Mouse (Mus musculus) erythroblast, adult 5-6 weeks (primary cell): ENCODE measurements around the gene Spz1. TPM values are rescaled to one million over a fixed set of nuclear protein-coding genes. Genes with fewer than 3 reads are reported as not detected.
"Not testable (repeated sequence)": the region's sequence is repeated elsewhere in the genome, so short reads cannot be mapped to it uniquely, and the experiment has no call there.

ENCODE experiments used
- ATAC-seq: replicated peaks from 2 replicates; pipeline ENCODE4 v1.8.0; 2016; ENCODE audit warnings: moderate number of reproducible peaks, mild to moderate bottlenecking, moderate TSS enrichment, inconsistent platforms; ENCODE audit not compliant: poor library complexity, low FRiP score, severe bottlenecking
- total RNA-seq, 2 experiments: library from RNA; stranded (forward) in 1 of 2; stranded (reverse) in 1 of 2; fragments of 150-400 nt in 1 of 2; fragments of 200-764, 138-1000 nt in 1 of 2; gene quantifications; 2 replicates each; pipeline versions ENCODE4 v1.2.3 to v1.2.4; 2015 to 2017; ENCODE audit warnings: low replicate concordance in 2 of 2

Gene Spz1
- total RNA-seq (2015; ENCODE audit: low replicate concordance), result not detected in 2 replicates
- not detected in 2 replicates for total RNA-seq (2017; ENCODE audit: low replicate concordance)

DNA sequence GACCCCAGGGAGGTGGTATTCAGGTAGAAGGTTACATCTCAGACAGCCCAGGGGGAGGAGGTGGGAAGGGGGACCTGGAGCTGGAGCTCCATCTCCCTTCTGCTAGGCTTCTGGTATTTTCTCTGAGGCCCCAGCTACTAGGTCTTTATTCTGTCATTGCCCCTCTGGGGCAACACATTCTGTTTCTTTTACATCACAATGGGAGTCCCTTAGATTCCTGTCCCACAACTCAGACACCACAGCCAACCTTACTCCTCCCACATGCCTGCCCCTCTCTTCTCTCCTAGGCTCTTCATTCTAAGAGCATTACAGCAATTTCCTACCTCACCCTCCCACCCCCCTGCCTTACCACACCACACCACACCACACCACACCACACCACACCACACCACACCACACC, at the start of gene Spz1:
Gene Spz1 (minus strand): TSS at position 101 of the 400 bp plus-strand sequence.
- no peak for ATAC-seq

DNA sequence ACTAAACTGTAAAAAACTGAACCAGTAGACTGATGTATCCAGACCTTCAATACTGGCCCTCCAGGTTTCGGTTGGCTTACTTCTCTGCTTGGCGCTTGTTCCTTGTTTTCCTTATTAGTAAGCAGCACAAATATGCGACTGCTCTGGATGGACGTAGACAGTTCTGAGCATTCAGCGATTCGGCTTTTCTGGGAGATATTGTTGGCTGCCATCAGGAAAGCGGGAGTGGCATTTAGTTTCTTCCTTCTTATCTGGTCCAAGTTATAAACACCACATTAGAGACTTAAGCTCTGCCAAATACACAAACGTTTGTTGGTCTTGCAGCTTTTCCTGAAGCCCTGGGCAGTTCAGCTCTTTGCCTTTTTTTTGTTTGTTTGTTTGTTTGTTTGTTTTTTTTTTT, 40.5 kb upstream of the Spz1 start:
- no peak for ATAC-seq

DNA sequence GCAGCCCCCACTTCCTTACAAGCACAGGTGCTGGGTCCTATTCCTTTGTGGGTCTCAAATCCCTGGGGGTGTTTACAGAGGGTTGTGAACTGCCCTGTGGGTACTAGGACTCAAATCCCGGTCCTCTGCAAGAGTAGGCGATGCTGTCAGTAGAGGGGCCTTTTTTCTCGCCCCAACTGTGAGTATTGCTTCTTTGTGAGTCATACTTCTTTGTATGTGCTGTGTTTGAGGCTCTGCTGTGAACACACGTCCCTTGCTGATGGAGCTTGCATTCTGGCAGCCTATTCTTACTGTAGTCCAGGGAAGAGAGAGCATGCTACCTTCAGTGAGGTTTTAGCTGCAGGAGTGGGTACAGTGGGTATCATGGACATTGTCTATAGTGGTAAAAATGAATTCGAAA, 39.2 kb upstream of the Spz1 start:
- ATAC-seq, result no peak

DNA sequence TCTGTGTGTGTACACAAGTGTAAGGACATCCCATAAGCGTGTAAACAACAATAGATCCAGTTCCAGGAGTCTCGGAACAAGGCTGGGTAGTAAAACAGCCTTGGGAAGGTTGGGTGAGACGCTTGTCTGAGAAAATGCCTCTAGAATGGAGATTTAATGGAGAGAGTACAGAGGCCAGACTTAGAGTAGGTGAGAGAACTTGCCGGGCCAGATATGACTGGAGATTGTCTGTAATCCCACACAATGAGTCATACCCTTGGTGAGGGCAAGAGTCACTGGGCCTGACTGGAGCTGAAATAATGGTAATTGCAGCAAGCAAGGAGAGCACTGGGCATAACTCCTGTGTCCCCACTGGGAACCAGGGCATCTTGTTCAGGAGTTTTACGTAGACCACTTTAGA, 37.1 kb upstream of the Spz1 start:
- no peak for ATAC-seq

DNA sequence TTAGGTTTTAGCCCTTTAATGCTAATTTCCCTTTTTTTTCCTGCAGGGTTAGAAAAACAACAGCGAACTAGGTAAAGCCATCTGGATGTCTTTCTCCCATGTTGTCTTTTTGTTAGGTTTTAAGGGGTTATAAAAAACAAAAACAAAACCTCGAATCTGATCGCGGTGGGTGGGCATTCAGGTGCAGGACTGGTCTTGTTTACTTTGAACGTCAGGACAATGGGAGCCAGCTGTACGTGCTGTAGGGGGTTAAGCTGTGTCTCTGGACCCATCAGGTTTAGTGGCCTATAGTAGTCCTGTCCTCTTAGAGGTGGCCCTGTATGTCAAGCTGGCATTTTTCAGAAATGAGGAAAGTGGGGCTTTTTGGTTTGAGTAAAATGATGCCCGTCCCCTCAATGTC, 35.9 kb upstream of the Spz1 start:
- ATAC-seq, result no peak

DNA sequence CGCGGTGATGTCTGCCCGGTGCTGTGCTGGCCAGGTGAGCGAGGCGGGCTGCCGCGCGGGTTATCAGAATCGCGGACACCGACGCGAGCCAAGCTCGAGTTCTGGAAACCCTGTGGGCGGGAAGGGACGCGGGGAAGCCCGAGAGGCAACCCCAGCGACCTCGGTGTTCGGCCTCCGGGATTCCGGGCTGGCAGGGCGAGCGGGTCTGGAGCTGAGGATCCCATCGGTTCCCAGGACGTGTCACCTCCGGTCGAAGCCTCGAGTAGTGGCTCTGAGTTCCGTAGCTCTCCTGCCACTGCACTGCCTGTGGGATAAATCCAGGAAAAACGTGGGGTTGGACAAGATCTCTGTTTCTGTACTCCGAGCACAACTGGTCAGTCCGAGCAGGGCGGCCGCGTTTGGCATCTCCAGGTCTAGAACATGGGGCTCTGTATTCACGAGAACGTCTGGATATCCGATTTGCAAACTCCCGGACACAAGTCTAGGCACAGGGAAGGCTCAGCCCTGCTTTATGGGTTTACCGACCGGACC, 35.3 kb upstream of the Spz1 start:
- peak; percentile 70 for ATAC-seq

DNA sequence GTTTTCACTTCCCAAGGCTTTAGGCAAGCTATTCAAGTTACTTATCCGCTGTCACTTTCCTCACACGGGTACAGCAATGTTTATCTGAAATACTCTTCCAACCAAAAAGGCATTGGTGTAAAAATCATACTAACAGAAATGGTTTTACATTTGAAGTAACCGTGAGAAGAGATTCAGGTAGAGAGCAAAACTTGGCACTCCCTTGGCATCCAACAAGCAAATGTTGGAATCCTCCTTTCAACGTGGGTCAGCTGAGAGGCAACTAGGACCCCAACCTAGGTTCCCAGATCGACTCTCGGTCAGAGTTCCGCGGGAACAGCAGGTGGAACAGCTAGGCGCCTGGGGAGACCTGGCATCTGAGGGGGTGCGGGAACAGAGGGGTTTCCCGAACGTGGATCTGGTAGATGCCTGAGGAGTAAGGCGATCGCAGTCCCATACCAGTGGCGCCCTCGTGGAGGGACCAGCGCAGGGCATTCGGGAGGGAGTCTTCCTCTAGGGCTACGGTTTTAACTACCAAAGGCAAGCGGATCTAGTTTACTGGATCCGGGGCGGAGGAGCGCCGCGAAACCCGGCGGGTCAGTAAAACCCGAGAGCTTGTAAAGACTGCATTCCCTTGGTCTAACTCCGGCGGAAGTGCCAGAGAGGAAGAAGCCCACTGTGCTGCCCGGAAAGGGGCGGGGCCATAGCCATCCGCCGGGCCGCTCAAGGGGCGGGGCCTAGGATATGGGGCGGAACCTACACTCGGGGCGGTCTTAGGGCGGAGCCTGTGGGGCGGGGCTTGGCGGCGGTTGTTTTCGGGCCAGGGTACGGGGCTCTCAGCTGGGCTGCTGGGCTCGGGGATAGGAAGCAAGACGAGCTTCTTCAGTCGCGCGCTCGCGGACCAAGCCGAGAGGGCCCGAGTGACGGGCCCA, 34.6 kb upstream of the Spz1 start, which contains the start of gene Serinc5:
Gene Serinc5 (plus strand): TSS at position 781 of the 911 bp plus-strand sequence.
- peak; percentile 90 for ATAC-seq

DNA sequence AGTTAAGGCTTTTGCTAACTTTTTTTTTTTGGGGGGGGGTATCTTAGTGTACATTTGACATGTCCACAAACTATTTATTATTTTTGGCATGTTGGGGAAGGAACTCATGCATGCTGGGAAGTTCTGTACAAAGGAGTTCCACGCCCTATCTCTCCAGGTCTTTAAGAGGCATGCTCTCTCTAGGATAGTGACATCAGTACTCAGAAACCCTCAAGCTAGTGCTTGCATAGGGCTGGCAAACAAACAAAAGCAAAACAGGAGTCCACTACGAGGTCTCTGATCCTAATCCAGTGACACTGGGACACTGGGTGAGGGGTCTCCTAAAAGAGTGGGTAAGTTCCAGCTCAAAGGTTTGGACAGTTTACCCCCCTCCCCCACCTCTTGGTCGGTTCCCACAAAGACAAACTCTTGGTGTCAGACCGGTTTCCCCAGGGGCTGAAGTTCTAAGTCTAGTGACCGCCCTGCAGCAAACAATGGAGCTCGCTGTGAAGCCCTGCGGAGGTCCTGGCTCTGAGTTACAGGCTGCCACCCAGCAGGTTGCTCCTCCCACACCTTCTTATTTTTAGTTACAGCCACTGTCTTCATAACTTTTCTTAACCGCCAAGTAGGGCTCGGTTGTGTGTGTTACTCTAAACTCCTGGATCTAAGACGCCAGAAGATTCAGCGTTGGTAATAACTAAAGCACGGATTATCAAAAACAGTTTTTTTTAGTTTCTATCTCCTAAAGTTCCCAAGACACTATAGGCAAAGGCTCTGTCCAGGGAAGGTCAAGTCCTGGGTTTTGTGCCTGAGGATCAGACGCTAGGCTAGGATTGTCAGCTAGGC, 33.7 kb upstream of the Spz1 start:
- peak; percentile 47 for ATAC-seq

DNA sequence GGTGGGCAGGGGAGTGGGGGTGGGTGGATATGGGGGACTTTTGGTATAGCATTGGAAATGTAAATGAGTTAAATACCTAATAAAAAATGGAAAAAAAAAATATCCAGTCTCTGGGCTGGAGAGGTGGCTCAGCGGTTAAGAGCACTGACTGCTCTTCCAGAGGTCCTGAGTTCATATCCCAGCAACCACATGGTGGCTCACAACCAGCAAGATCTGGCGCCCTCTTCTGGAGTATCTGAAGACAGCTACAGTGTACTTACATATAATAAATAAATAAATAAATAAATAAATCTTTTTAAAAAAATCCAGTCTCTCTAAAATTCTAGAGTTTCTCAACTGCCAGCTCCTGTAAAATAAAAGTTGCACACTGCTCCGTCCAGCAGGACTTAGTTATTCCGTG, 29.3 kb upstream of the Spz1 start:
- not testable (repeated sequence) for ATAC-seq

DNA sequence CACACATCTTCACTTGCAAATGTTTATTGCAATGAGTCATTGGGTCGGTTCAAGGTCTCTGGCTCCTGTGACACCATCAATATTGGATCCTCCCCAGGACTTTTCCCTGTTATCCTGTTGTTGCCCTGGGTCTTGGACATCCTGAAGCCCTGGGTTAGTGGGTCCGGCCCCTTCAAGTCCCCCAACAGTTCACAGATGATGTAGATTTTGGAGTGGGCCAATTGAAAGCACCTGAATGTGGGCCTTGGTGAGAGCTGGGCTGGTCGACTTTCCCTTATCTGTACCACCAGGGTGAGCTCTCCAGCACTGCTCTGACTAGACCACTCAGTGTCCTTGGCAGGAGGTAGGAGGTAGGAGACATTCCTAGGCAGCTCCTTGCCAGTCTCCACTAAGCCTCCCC, 19.5 kb upstream of the Spz1 start:
- ATAC-seq, result peak; percentile 55

DNA sequence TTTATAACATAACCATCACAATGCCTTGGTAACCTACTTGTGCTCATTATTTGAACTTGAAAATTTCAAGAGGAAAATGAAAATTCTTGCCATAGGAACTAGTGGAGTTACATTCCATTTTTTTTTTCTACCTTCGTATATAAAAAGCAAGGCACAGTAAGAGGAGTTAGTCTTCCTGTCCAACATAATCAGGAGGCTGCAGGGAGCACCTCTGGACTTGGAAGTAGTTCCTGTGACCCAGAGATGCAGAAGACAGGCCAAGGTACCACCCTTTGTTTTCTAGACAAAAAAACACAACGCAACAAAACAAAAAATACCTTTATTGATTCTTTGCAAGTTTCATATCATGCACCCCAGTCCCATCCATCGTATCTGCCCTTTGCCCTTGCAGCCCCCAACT, 18.9 kb upstream of the Spz1 start:
- no peak for ATAC-seq

DNA sequence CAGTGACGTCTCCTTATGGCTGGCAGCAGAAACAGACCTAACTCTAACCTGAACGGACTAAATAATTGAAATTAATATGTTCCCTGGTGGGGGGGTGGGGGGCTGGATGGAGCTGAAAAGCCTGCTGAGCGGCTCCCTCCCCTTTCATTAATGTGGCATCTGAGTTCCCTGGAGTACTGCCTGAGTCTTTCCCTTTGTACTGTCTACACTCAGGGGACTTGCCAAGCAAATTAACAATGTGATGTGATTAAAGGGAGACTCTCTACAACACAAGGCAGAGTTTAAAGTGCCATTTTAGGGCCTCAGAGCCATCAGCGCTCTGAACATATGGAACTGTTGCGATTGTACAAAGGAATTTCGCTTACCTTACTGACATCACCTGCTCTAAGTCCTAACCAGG, 18.5 kb upstream of the Spz1 start:
- ATAC-seq, result no peak

DNA sequence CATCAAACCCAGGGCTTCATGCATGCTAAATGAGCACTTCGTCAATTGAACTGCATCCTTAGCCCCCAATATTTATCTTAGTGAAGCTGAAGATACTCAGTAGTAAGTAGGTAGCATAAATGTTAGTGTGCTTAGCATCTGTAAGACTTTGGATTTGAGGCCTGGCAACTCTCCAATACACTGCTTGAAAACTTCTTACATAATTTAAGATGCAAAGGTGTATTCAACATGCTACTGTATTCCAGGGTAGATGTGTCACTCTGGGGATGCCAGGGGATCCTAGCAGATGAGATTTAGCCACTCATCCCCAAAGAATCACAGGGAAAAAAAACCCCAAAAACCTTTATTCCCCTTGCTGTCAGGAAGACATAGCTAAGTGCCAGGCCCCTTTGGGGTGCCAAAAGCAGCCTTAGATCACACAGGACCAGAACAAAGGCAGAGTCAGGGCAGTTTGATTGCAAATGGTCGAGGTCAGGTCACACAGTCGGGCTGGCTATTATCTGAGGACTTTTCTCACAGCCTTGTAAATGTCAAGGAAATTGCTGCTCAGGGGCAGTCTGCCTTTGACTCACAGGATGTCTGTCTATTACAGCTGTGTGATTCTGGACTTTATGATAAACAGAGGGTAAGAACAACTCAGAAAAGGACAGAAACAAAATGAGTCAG, 17.9 kb upstream of the Spz1 start:
- ATAC-seq, result no peak

DNA sequence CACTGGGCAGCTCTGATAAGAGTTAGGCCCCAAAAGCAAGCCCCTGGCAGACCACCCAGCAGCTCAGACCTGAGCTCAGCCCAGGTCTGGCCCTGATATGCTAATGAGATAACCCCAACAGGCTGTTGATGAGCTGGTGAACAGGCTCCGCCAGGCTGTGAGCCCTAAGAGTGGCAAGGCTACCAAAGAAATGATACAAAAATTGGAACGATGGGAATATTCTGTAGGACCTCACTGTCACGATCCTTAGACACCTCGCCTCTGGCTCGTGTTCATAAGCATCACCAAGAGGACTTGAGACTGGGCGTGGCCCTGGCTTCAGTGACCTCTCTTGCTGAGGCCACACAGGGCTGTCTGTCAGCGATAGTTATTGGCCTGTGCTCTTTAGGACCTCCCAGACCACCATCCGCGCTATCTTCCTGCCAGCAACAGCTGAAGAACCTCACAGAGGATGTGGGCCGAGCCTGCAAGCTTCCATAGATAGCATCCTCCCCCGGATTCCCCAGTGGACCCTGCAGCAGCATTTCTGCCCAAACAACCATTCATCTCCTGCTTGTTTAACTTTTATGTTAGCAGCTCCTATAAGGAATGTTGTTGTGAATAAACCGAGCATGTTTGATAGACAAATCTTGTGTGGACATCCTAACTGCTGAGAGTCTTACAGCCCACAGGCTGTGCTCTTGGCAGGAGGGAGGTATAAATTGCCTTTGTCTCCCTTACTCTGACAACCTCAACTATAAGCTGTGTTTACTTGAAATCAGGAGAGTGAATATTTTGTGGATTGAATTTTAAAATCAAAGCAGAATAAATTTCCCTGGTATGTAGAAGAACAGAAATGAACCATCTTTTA, 17.0 kb upstream of the Spz1 start:
- ATAC-seq, result peak; percentile 91

DNA sequence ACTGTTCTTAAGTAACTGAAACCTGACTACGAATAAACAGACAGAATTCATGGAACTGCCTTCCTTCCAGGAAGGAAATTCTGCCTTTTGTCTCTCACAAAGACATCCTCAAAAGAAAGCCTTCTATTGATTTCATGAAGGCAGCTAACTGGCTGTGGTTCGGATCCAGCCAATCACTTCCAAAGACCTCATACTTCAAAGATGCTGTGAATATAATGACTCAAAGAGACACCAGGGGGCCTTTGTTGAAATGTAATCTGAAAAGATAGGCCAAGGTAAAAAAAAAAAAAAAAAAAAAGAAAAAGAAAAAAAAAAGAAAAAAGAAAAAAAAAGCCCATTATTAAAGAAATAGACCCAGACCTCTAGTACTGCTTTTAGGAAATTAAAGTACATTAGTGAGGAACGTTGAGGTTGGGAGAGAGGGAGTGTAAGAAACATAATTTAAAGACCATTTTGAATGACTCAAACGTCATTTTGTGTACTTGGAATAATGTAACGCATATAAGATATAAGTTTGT, 16.4 kb upstream of the Spz1 start:
- no peak for ATAC-seq

DNA sequence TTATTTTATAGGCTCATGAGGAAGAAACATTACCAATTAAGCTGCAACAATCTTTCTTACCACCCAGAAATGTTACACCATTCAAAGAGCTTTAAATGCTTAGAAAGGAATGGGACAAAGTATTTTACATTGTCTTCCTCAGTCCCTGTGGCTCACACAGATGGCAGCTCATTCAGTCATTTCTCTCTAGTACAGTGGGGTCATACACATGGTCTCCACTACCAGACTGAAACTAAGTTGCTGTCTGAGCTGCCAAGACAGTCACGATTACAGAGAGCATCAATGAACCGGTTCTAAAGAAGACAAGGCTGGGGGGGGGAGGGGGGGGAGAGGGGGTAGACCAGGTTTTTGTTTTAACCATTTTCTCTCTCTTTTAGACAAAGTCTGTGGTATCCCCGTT, 15.3 kb upstream of the Spz1 start:
- ATAC-seq, result no peak

DNA sequence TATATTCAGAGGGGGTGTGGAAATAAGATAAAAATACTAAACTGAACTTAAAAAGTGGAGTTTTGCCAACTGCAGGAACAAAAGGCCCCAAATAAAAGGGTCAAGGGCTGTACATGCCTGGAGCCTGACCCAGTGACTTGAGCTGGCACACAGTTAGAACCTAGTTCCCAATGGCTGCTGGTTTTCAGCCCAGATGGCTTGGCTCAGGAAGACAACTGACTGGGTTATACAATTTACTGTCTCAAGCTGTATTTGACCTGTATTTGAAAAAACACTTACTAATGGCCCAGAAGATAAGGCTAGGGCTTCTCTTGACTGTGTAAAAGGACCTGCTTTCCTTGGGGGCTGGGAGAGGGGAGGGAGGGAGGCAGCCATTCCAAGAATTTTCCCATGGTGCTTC, 13.3 kb upstream of the Spz1 start:
- no peak for ATAC-seq

DNA sequence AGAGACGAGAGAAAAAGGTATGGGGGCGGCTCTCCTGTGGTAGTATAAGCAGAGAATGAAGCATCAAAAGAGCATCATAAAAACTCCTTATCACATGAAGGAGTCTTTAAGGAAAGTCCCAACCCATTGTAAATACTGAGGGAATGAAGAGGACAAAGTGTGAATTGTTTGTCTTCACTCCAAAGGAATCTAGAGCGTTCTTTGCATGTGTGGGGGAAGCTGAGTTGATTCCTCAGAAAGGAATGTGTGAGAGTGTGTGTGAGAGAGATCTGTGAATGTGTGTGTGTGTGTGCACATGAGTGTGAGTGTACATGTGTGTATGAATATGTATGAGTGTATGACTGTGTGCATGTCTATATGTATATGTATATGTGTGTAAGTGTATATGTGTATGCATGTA, 12.7 kb upstream of the Spz1 start:
- ATAC-seq, result no peak
